Mouse (Mus musculus) cerebellum, adult 8-10 months (tissue): ENCODE measurements around the gene Dlk2.
A peak's percentile ranks its signal among the peaks of the same experiment; 100 is the strongest.

Source experiments
- DNase-seq: peaks from one replicate; pipeline ENCODE4 v3.0.0; 2022

The Dlk2 gene

DNA sequence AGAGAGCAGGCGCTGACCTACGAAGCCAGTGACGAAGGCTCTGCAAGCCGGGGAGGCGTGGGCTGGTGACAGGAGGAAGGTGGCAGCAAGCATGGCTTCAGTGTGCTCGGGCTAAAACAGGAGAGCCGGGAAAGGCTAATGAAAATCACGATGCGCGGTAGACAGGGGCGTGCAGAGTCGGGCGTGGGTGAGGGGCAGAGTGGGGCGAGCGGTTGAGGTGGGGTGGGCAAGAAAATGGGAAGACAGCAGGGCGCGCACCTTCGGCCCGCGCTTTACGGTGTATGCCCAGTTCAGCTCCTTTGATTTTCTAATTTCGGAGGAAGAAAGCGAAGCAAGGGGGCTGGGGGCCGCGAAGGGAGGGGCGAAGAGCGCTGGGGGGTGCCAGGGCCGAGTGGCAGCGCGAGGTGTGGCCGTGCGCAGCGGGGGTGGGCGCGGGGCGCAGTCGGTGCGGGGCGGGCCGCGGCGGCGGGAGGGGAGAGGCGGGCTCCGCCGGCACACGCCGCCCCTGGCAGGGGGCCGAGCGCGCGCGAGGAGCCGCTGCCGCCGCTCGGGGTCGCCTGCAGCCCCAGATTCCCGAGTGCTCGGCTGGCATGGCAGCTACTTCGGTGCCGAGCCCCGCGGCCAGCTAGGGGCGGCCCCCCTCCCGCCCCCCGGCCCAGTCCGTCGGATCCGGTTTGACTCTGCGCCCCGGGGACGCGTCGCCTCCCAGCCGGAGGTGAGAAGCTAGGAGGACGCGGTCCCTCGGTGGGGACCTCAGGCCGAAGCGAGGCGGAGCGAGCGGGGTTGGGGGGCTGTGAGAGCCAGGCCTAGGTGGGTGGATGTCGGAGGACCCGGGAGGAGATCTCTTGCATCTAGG, at the start of gene Dlk2:
Dlk2 (plus strand) TSS at position 58 of the 856 bp plus-strand sequence.
- DNase-seq: no peak

DNA sequence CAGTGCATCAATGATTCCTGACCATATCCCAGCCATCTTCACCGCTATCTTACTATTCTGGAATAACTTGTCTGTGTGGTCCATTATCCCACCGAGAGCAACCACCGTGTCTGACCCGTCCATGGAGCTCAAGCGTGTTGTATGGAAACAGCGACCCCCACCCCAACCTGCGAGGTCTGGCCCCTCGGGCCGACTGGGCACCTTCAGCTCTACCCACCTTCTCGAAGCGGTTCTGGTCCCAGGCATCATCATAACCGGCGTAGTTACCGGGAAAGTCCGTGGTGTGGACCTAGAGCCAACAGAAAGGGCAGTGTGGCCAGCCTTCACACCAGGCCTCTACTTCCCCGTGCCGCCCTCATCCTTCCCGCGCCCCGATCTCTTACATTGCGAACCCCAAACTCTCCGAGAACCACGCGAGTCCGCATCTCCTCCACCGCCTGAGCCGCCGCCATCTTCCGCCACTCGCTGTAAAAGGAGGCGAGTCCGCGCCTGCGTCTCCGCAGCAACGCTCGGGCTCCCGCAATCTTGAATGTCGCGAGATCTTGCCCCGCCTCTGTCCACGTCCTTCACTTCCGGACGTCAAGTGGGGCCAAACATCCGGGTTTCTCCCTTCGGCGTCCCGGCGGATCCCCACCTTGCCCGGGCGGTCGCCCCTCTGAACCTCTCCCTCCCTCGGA, 49.6 kb upstream of the Dlk2 start, which contains the start of the genes Polr1c and Yipf3:
Polr1c (minus strand) TSS at position 543 of the 677 bp plus-strand sequence.
Yipf3 (plus strand) TSS at position 569 of the 677 bp plus-strand sequence.
- peak; percentile 93 for DNase-seq

DNA sequence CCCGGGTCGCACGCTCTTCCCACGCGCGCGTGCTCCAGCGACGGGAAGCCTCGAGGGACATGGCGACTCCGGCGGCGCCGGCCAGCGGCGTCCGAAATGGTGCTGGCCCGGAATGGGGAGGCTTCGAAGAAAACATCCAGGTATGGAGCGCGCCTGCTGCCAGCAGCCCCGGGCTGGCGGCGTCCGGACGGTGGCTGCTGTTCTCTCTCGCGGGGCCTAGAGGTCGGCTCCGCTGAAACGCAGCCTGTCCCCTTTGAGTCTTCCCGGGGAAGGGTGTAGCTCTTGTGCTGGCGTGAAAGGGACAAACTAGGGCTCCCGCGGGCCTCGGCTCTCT, 49.1 kb upstream of the Dlk2 start:
- DNase-seq: no peak

GRCm38 (mm10) chr17:46251174-46251573, 46.0 kb upstream of the Dlk2 start:
- no peak for DNase-seq

DNA sequence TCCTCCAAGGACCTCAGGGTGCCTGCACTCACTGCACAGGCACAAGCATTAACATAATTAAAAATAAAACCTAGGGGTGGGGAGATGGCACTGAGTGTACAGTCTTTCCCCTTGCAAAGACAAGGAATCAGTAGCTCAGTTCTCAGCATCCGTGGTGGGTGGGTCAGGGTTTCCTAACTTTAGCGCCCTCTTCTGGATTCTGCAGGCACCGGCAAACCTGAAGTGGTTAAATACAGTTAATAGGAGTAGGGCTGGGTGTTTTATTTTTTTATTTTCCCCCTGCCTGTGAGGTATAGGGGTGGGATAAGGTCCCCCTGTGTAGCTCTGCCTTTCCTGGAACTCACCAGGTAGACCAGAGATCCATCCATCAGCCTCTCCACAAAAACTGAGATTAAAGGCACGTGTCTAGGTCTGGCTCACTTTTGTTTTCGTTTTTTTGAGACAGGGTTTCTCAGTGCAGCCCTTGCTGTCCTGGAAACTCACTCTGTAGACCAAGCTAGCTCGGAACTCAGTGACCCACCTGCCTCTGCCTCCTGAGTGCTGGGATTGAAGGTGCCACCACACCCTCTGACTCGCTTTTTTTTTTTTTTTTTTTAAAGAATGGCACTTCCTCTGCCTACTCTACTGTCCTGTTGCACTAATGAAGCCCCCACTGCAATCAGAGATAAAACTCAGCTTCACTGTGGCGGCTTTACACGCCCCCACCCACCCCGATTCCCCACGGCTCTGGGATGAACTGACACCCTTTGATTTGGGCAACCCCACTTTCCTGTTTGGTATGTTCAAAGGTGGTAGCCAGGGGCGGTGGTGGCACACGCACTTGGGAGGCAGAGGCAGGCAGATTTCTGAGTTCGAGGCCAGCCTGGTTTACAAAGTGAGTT, 44.4 kb upstream of the Dlk2 start:
- DNase-seq: no peak

GRCm38 (mm10) chr17:46253452-46254084, 43.7 kb upstream of the Dlk2 start, which contains the start of gene Lrrc73:
TSS of gene Lrrc73 (plus strand) at chr17:46253531.
- DNase-seq: peak; percentile 90

DNA sequence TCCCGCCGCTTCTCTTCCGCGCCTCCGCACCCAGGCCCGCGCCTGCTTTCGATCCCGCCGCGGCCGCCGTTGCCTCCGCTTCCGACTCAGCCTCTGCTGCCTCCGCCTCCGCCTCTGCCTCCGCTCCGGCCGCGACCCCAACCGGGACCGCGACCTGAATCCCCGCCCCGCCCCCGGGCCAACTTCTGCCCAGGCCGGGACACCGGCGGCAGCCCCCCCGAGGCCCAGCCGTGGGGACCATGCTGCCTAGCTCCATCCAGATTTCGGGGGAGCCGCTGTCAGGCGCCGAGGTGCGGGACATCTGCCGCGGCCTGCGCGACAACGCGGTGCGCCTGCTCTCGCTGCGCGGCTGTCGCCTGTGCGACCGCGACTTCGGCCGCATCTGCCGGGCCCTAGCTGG, 43.1 kb upstream of the Dlk2 start:
- DNase-seq: peak; percentile 54

GRCm38 (mm10) chr17:46255147-46255546, 42.1 kb upstream of the Dlk2 start:
- no peak for DNase-seq

- DNase-seq: no peak
These were observed 38.8 kb upstream of the Dlk2 start for GRCm38 (mm10) chr17:46258279-46259053.

GRCm38 (mm10) chr17:46259675-46260074, 37.5 kb upstream of the Dlk2 start:
- DNase-seq: no peak

DNA sequence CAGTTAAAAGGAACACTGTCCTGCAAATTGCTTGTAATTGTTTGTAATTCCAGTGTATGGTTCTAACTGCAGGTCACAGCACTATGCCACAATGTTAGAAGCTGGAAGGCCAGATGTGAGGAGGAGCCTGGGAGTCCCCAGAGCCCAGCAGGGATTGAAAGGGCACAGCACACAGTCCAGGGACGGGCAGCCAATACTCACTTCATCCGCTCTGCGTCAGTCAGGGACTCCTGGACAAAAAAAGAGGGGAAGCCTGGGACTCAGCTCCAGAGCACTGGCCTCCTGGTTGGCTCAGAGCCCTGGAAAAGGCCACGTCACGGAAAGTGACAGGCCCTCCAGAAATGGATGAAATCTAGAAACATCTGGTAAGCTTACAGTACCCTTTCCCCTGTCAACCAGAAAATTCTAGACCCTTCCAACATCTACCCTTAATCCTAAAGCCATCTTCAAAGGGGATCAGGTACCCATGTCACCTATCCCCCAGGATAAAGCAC, 35.0 kb upstream of the Dlk2 start:
- no peak for DNase-seq

GRCm38 (mm10) chr17:46265502-46265901, 31.7 kb upstream of the Dlk2 start:
- DNase-seq: no peak

- peak; percentile 86 for DNase-seq
These were observed 31.2 kb upstream of the Dlk2 start for GRCm38 (mm10) chr17:46265918-46266618.

DNA sequence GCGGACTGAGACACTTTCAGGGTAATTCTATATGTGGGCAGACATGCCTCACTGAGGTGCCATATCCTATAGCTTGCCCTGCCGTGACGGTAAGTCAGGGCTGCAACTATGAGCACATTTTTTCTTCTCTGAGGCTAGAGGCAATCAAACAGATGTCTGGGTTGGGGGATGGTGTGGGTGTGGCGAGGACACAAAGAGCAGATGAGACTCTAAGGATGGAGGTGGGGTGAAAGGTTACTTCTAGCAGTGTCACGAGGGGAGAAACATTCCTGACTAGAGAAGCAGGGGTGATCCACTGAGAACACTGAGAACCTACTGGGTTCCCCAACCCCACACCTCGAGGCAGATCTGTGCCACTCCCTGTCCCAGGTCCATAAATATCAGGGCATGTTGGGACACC, 30.2 kb upstream of the Dlk2 start:
- no peak for DNase-seq

- DNase-seq: no peak
These were observed 29.7 kb upstream of the Dlk2 start for GRCm38 (mm10) chr17:46267511-46267910.

DNA sequence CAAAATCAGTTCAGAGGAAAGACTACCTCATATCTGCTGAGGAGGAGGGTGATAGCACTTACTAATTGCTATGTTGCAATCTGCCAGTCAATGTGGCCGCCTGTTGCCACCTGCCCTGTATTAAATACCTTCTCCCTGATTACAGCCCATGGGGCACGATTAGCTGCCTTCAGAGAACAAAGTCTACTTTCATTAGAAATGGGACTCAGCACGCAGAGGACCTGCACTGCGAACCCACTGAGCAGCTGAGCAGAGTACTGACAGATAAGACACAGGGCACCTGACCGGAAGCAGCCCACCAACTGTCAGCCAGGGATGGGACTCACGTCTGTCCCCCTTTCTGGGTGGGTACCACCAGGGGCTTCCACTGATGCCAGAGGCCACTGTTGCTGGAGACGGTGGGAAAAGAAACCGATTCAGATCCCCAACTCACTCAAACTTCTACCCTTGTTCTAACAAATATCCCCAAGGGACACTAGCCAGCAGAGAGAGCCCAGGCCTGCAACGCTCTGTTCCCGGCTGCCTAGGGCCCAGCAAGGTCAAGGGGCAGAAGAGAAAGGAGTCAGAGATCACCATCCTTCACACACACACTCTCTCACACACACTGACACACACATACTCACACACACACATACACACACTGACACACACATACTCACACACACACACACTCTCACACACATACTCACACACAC, 29.0 kb upstream of the Dlk2 start:
- no peak for DNase-seq

- DNase-seq: no peak
These were observed 27.3 kb upstream of the Dlk2 start for GRCm38 (mm10) chr17:46269771-46270534.

GRCm38 (mm10) chr17:46272058-46272457, 25.2 kb upstream of the Dlk2 start:
- no peak for DNase-seq

- DNase-seq: no peak
These were observed 24.5 kb upstream of the Dlk2 start for GRCm38 (mm10) chr17:46272675-46273074.
